Comparison of ENCODE assay signal across 7 mouse cellular contexts in genomic region chr16:84735166-84736105, GRCm38 (mm10). TPM values are rescaled to one million over a fixed set of nuclear protein-coding genes. Genes with fewer than 3 reads are reported as not detected.
DNase-seq lines count a peak whose midpoint lies in the region; ATAC-seq lines count a peak whose summit lies in the region.

Gene Mrpl39, minus strand, starts transcription at chr16:84735742.

- peak within 1 kb of the TSS; percentile 86 for H3K9ac ChIP-seq in midbrain, embryonic 13.5 days (replicated peaks)

- no peaks in the 10 kb centered on the region for H3K27me3 ChIP-seq in embryonic facial prominence, embryonic 10.5 days (replicated peaks; ENCODE audit: low read depth, poor library complexity, severe bottlenecking)
- H3K27me3 ChIP-seq in limb, embryonic 10.5 days (ENCODE audit: low read depth, poor library complexity, severe bottlenecking): no peaks in the 10 kb centered on the region
- no peaks in the 10 kb centered on the region for H3K27me3 ChIP-seq in midbrain, embryonic 13.5 days

- peaks cover 26% of the 10 kb centered on the region for H3K36me3 ChIP-seq in embryonic facial prominence, embryonic 10.5 days (replicated peaks)
- H3K36me3 ChIP-seq in limb, embryonic 10.5 days: peaks cover 25% of the 10 kb centered on the region
- H3K36me3 ChIP-seq in midbrain, embryonic 13.5 days: peaks cover 14% of the 10 kb centered on the region

- ATAC-seq in granulocyte monocyte progenitor cell, adult 5-6 weeks (replicated peaks; ENCODE audit: poor library complexity, severe bottlenecking): peak; percentile 96
- ATAC-seq in midbrain, embryonic 13.5 days: peak; percentile 100

- WGBS in embryonic facial prominence, embryonic 10.5 days: 2% methylated on average over 66 of the region's 66 CpGs
- WGBS in limb, embryonic 10.5 days: 3% methylated on average over 66 of the region's 66 CpGs
- WGBS in midbrain, embryonic 13.5 days: 1% methylated on average over 66 of the region's 66 CpGs

- H3K27ac ChIP-seq in embryonic facial prominence, embryonic 10.5 days (replicated peaks): peak within 1 kb of the TSS; percentile 89
- H3K27ac ChIP-seq in limb, embryonic 10.5 days: peak within 1 kb of the TSS; percentile 90
- peak within 1 kb of the TSS; percentile 58 for H3K27ac ChIP-seq in midbrain, embryonic 13.5 days

- no peaks in the 10 kb centered on the region for H3K9me3 ChIP-seq in embryonic facial prominence, embryonic 10.5 days
- no peaks in the 10 kb centered on the region for H3K9me3 ChIP-seq in limb, embryonic 10.5 days (replicated peaks)
- H3K9me3 ChIP-seq in midbrain, embryonic 13.5 days: no peaks in the 10 kb centered on the region

- H3K4me1 ChIP-seq in embryonic facial prominence, embryonic 10.5 days: peaks cover 5% of the 10 kb centered on the region
- peaks cover 5% of the 10 kb centered on the region for H3K4me1 ChIP-seq in limb, embryonic 10.5 days
- H3K4me1 ChIP-seq in midbrain, embryonic 13.5 days (replicated peaks): peaks cover 12% of the 10 kb centered on the region

- peak within 1 kb of the TSS; percentile 69 for H3K4me2 ChIP-seq in midbrain, embryonic 13.5 days (replicated peaks)

- DNase-seq in adrenal gland, postnatal 10 days: peak; percentile 99
- DNase-seq in embryonic facial prominence, embryonic 10.5 days (ENCODE audit: low spot score): peak; percentile 98
- peak; percentile 93 for DNase-seq in kidney, adult 11 months
- DNase-seq in limb, embryonic 10.5 days (ENCODE audit: low spot score): peak; percentile 98
- DNase-seq in spleen, adult 12 weeks (ENCODE audit: low spot score): peak; percentile 95

- H3K4me3 ChIP-seq in embryonic facial prominence, embryonic 10.5 days: peak within 1 kb of the TSS; percentile 86
- peak within 1 kb of the TSS; percentile 69 for H3K4me3 ChIP-seq in limb, embryonic 10.5 days
- peak within 1 kb of the TSS; percentile 85 for H3K4me3 ChIP-seq in midbrain, embryonic 13.5 days (replicated peaks)

RNA-seq across cellular contexts. Expression of gene Mrpl39, which starts in this region (rescaled TPM):
- 10 to 100 TPM; 48.7 to 51.8 TPM for total RNA-seq in adrenal gland, postnatal 10 days (2021)
- 55.0 and 57.9 TPM in 2 replicates for polyA plus RNA-seq in embryonic facial prominence, embryonic 10.5 days (2016; fragmentation: Nextera tagmentation; extraction: Ambion mirVana)
- total RNA-seq in granulocyte monocyte progenitor cell, adult 5-6 weeks (2014; fragmentation: Nextera tagmentation): 19.1 and 30.1 TPM in 2 replicates
- 56.0 and 63.8 TPM in 2 replicates for total RNA-seq in granulocyte monocyte progenitor cell, adult 5-6 weeks (2017)
- polyA plus RNA-seq in limb, embryonic 10.5 days (2016; fragmentation: Nextera tagmentation; extraction: Ambion mirVana): 52.5 and 55.3 TPM in 2 replicates
- 43.9 and 49.6 TPM in 2 replicates for polyA plus RNA-seq in midbrain, embryonic 13.5 days (2015; fragmentation: Nextera tagmentation; extraction: Ambion mirVana)

Comparison
In these comparisons a context has a peak if more than half of its experiments do, and no peak if none do; other contexts are left out.
1. Peak in every context shown above with its lines: DNase-seq, ATAC-seq, H3K4me3 ChIP-seq and H3K27ac ChIP-seq.